ENCODE assay signal across 26 mouse cellular contexts in genomic region chr1:187278472-187278871, GRCm38 (mm10).
"Had no signal": no experiment of that assay in that cellular context is flagged by ENCODE, and none has a peak within 500 bp of the region (broad histone marks: within the 10 kb centered on the region; RNA-seq: fewer than 3 reads in every experiment).

No protein-coding gene starts in this region.

- H3K27ac ChIP-seq: gastrocnemius, adult 2 months; heart, embryonic 10.5 days; hindbrain, embryonic 10.5 days; hindbrain, embryonic 12.5 days; hindbrain, embryonic 14.5 days; intestine, embryonic 15.5 days; left cerebral cortex, adult 2 months; limb, embryonic 10.5 days; limb, embryonic 12.5 days; liver, embryonic 13.5 days had no signal

- H3K9ac ChIP-seq: heart, embryonic 12.5 days; hindbrain, embryonic 12.5 days; hindbrain, embryonic 14.5 days; intestine, embryonic 15.5 days; limb, embryonic 12.5 days; liver, embryonic 13.5 days had no signal

- ATAC-seq: hindbrain, embryonic 16.5 days; inflammation-experienced regulatory T-cells, adult 6 months; intestine, embryonic 15.5 days; intestine, postnatal 0 days had no signal

- H3K4me3 ChIP-seq: gastrocnemius, adult 2 months; heart, embryonic 10.5 days; heart, embryonic 12.5 days; hindbrain, embryonic 10.5 days; hindbrain, embryonic 12.5 days; intestine, embryonic 15.5 days; left cerebral cortex, adult 2 months; limb, embryonic 10.5 days; limb, embryonic 12.5 days; liver, embryonic 13.5 days had no signal

- H3K36me3 ChIP-seq: heart, embryonic 10.5 days; heart, embryonic 12.5 days; hindbrain, embryonic 10.5 days; hindbrain, embryonic 12.5 days; intestine, embryonic 15.5 days; limb, embryonic 10.5 days; limb, embryonic 12.5 days; liver, embryonic 13.5 days had no signal

- H3K27me3 ChIP-seq: heart, embryonic 12.5 days; hindbrain, embryonic 12.5 days; intestine, embryonic 15.5 days; limb, embryonic 12.5 days; liver, embryonic 13.5 days had no signal

- H3K4me2 ChIP-seq: heart, embryonic 12.5 days; hindbrain, embryonic 12.5 days; hindbrain, embryonic 14.5 days; intestine, embryonic 15.5 days; limb, embryonic 12.5 days; liver, embryonic 11.5 days; liver, embryonic 13.5 days had no signal

- H3K4me1 ChIP-seq: liver, embryonic 13.5 days had no signal

- DNase-seq: gastrocnemius, adult 2 months; gastrocnemius, postnatal 10 days; gastrocnemius, postnatal 25 days; heart, adult 11 months; heart, postnatal 10 days; heart, postnatal 4 days; kidney, adult 18-20 months; kidney, adult 8-10 months; kidney, postnatal 10 days; kidney, postnatal 36 days; layer of hippocampus, postnatal 36 days; liver; liver, embryonic 13.5 days had no signal

- H3K9me3 ChIP-seq: heart, embryonic 10.5 days; heart, embryonic 12.5 days; hindbrain, embryonic 10.5 days; hindbrain, embryonic 12.5 days; intestine, embryonic 15.5 days; limb, embryonic 10.5 days; limb, embryonic 12.5 days; liver, embryonic 13.5 days had no signal
